25 mouse cellular contexts compared by ENCODE assay signal in the genomic region with DNA sequence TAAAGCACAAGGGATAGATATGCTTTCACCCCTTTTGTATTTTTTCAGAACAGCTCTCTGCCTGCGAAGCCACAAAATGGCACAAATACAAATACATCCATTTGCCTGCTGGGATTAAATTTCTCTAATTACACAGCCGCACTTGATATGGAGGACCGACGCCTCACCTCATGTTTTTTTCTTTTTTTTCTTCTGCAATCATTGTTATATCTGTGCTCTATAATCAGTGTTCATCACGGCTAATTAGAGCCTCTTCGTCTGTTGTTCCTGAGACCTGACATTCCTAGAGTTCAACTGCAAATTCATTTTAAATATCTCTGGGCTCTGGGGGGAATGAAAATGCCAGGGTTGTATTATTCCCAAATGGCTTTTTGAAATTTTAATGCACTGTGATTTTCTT.
DNase-seq lines count a peak whose midpoint lies in the region; ATAC-seq and TF ChIP-seq lines count a peak whose summit lies in the region.
"Had no signal": no experiment of that assay in that cellular context is flagged by ENCODE, and none has a peak within 500 bp of the region (broad histone marks: within the 10 kb centered on the region; RNA-seq: fewer than 3 reads in every experiment).

No protein-coding gene starts in this region.

- no peak overlapping the region for H3K27ac ChIP-seq in hindbrain, embryonic 14.5 days
- H3K27ac ChIP-seq in hindbrain, postnatal 0 days, result no peak overlapping the region
- no peak overlapping the region for H3K27ac ChIP-seq in forebrain, postnatal 0 days (ENCODE audit: low read depth, low read length)
- no peak overlapping the region for H3K27ac ChIP-seq in kidney, embryonic 14.5 days (ENCODE audit: low read depth, low read length)
- H3K27ac ChIP-seq: embryonic facial prominence, embryonic 15.5 days; heart, adult 2 months; heart, embryonic 15.5 days; hindbrain, embryonic 15.5 days had no signal

- H3K36me3 ChIP-seq in hindbrain, embryonic 14.5 days (replicated peaks; ENCODE audit: control insufficient read depth, insufficient read depth), result no peaks in the 10 kb centered on the region
- no peaks in the 10 kb centered on the region for H3K36me3 ChIP-seq in hindbrain, postnatal 0 days (ENCODE audit: insufficient read depth, low read length)
- H3K36me3 ChIP-seq in forebrain, postnatal 0 days (ENCODE audit: insufficient read depth), result no peaks in the 10 kb centered on the region
- H3K36me3 ChIP-seq in kidney, embryonic 14.5 days (ENCODE audit: control insufficient read depth, insufficient read depth, low read length), result no peaks in the 10 kb centered on the region
- H3K36me3 ChIP-seq: embryonic facial prominence, embryonic 15.5 days; G1E; heart, embryonic 15.5 days; hindbrain, embryonic 15.5 days had no signal

- no peak; the same call in 1 of the 2 replicates for ATAC-seq in hindbrain, embryonic 14.5 days (ENCODE audit: low FRiP score)
- no peak for ATAC-seq in hindbrain, postnatal 0 days
- ATAC-seq in forebrain, postnatal 0 days, result peak; percentile 27; the same call in 1 of the 2 replicates
- no peak for ATAC-seq in kidney, embryonic 14.5 days (ENCODE audit: low FRiP score, low TSS enrichment)
- ATAC-seq: CD4-positive, CD25-positive, alpha-beta regulatory T cell, adult 4 months had no signal

- peak overlapping the region; percentile 1; the same call in 1 of the 2 replicates for H3K9ac ChIP-seq in hindbrain, embryonic 14.5 days
- no peak overlapping the region for H3K9ac ChIP-seq in hindbrain, postnatal 0 days (replicated peaks; ENCODE audit: low read length)
- no peak overlapping the region for H3K9ac ChIP-seq in forebrain, postnatal 0 days
- H3K9ac ChIP-seq in kidney, embryonic 14.5 days (ENCODE audit: low read depth, low read length), result no peak overlapping the region
- H3K9ac ChIP-seq: embryonic facial prominence, embryonic 15.5 days; heart, embryonic 15.5 days; hindbrain, embryonic 15.5 days had no signal

- no peaks in the 10 kb centered on the region for H3K9me3 ChIP-seq in hindbrain, embryonic 14.5 days (ENCODE audit: control insufficient read depth, low read length)
- H3K9me3 ChIP-seq in hindbrain, postnatal 0 days (ENCODE audit: low read length), result no peaks in the 10 kb centered on the region
- no peaks in the 10 kb centered on the region for H3K9me3 ChIP-seq in forebrain, postnatal 0 days (ENCODE audit: low read length)
- no peaks in the 10 kb centered on the region for H3K9me3 ChIP-seq in kidney, embryonic 14.5 days (ENCODE audit: control insufficient read depth, low read length)
- H3K9me3 ChIP-seq: embryonic facial prominence, embryonic 15.5 days; G1E; heart, embryonic 15.5 days; hindbrain, embryonic 15.5 days had no signal

- peak; percentile 0 for DNase-seq in embryo, embryonic 10 days (ENCODE audit: low spot score)
- no peak for DNase-seq in embryo, embryonic 10.5 days (ENCODE audit: low spot score)
- no peak for DNase-seq in hindbrain, embryonic 14.5 days (ENCODE audit: low spot score)
- DNase-seq in hindbrain, postnatal 0 days (ENCODE audit: low spot score), result no peak
- DNase-seq in brain, embryonic 14.5 days (ENCODE audit: low read depth), result peak; percentile 66
- DNase-seq in forebrain, postnatal 0 days, result peak; percentile 9
- no peak for DNase-seq in urinary bladder, postnatal 4 days (ENCODE audit: low spot score in 2 of 2)
- DNase-seq: adrenal gland, postnatal 10 days; B cell, adult 2 months; cerebellum, adult 18-20 months; cerebellum, adult 9-11 months; cerebellum, postnatal 36 days; embryo, embryonic 11 days; gastrocnemius, postnatal 10 days; heart, adult 2 months; heart, postnatal 14 days; kidney, adult 11 months had no signal

- H3K4me2 ChIP-seq in hindbrain, embryonic 14.5 days (replicated peaks), result no peak overlapping the region
- H3K4me2 ChIP-seq in hindbrain, postnatal 0 days (ENCODE audit: low read depth, low read length), result no peak overlapping the region
- no peak overlapping the region for H3K4me2 ChIP-seq in forebrain, postnatal 0 days (ENCODE audit: low read depth)
- H3K4me2 ChIP-seq in kidney, embryonic 14.5 days (replicated peaks; ENCODE audit: low read depth, low read length), result no peak overlapping the region
- H3K4me2 ChIP-seq: embryonic facial prominence, embryonic 15.5 days; heart, embryonic 11.5 days; heart, embryonic 15.5 days; hindbrain, embryonic 15.5 days had no signal

- H3K4me3 ChIP-seq in hindbrain, embryonic 14.5 days (replicated peaks; ENCODE audit: low read length), result no peak overlapping the region
- no peak overlapping the region for H3K4me3 ChIP-seq in hindbrain, postnatal 0 days (ENCODE audit: low read length)
- H3K4me3 ChIP-seq in forebrain, postnatal 0 days (ENCODE audit: low read depth, low read length), result no peak overlapping the region
- no peak overlapping the region for H3K4me3 ChIP-seq in kidney, embryonic 14.5 days (ENCODE audit: low read length)
- H3K4me3 ChIP-seq: embryonic facial prominence, embryonic 15.5 days; erythroblast, embryonic 14.5 days; heart, adult 2 months; heart, embryonic 15.5 days; hindbrain, embryonic 15.5 days had no signal

- TF ChIP-seq CTCF in hindbrain, postnatal 0 days (IDR thresholded peaks at IDR 0.05; ENCODE audit: low read depth), result no peak
- no peak for TF ChIP-seq CTCF in brain, embryonic 14.5 days (IDR thresholded peaks at IDR 0.05; ENCODE audit: borderline replicate concordance, extremely low read depth, insufficient read depth, insufficient read length)
- no peak for TF ChIP-seq CTCF in forebrain, postnatal 0 days (IDR thresholded peaks at IDR 0.05; ENCODE audit: low read depth)

- no peaks in the 10 kb centered on the region for H3K27me3 ChIP-seq in hindbrain, embryonic 14.5 days (ENCODE audit: control insufficient read depth, insufficient read depth, low read length)
- H3K27me3 ChIP-seq in hindbrain, postnatal 0 days (ENCODE audit: insufficient read depth, low read length), result no peaks in the 10 kb centered on the region
- H3K27me3 ChIP-seq in forebrain, postnatal 0 days (ENCODE audit: insufficient read depth, low read length), result no peaks in the 10 kb centered on the region
- H3K27me3 ChIP-seq in kidney, embryonic 14.5 days (ENCODE audit: control insufficient read depth, insufficient read depth, low read length), result no peaks in the 10 kb centered on the region
- H3K27me3 ChIP-seq: embryonic facial prominence, embryonic 15.5 days; heart, embryonic 15.5 days; hindbrain, embryonic 15.5 days had no signal

- 44% methylated on average over 6 of the region's 6 CpGs for WGBS in hindbrain, embryonic 14.5 days
- 54% methylated on average over 6 of the region's 6 CpGs for WGBS in hindbrain, postnatal 0 days
- WGBS in forebrain, postnatal 0 days, result 32% methylated on average over 6 of the region's 6 CpGs
- 83% methylated on average over 6 of the region's 6 CpGs for WGBS in kidney, embryonic 14.5 days

- no peak for TF ChIP-seq POLR2A in brain, embryonic 14.5 days (IDR thresholded peaks at IDR 0.05; ENCODE audit: borderline replicate concordance, extremely low read depth, insufficient read depth, insufficient read length, poor library complexity, severe bottlenecking)

- peaks cover 8% of the 10 kb centered on the region; the same call in 1 of the 2 replicates for H3K4me1 ChIP-seq in hindbrain, embryonic 14.5 days (replicated peaks; ENCODE audit: control insufficient read depth, insufficient read depth, low read length)
- H3K4me1 ChIP-seq in hindbrain, postnatal 0 days (ENCODE audit: insufficient read depth, low read length), result no peaks in the 10 kb centered on the region
- H3K4me1 ChIP-seq in forebrain, postnatal 0 days (ENCODE audit: insufficient read depth), result no peaks in the 10 kb centered on the region
- no peaks in the 10 kb centered on the region for H3K4me1 ChIP-seq in kidney, embryonic 14.5 days (ENCODE audit: control insufficient read depth, insufficient read depth, low read length)
- H3K4me1 ChIP-seq: embryonic facial prominence, embryonic 15.5 days; heart, embryonic 15.5 days; hindbrain, embryonic 15.5 days had no signal

Comparison
In these comparisons a context has a peak if more than half of its experiments do, and no peak if none do; other contexts are left out.
1. DNase-seq: peak in embryo, embryonic 10 days (single experiment), brain, embryonic 14.5 days (single experiment) and forebrain, postnatal 0 days (single experiment); none in embryo, embryonic 10.5 days (single experiment), hindbrain, embryonic 14.5 days (single experiment), hindbrain, postnatal 0 days (single experiment) and urinary bladder, postnatal 4 days (0 of 2).